Mouse (Mus musculus): ENCODE data around the gene Cdc6. TPM values are rescaled to one million over a fixed set of nuclear protein-coding genes. Genes with fewer than 3 reads are reported as not detected.

The Cdc6 gene
- polyA plus RNA-seq, 1 experiment from 2014 or later, result 4.2 TPM

- Histone ChIP-seq H3K9ac (no peak overlapping the region), H3K4me1 (peaks cover 41% of the 10 kb centered on the region), H3K27me3 (replicated peaks) (no peaks in the 10 kb centered on the region), H3K9me3 (no peaks in the 10 kb centered on the region), H3K4me3 (no peak overlapping the region), H3K4me2 (no peak overlapping the region), H3K36me3 (replicated peaks) (no peaks in the 10 kb centered on the region), H3K27ac (no peak overlapping the region)
- no peak for ATAC-seq (replicated peaks)
- WGBS, result 64% methylated on average over 2 of the region's 2 CpGs
Observed at GRCm38 (mm10) chr11:98952736-98953135, 45.1 kb downstream of the Cdc6 start.

GRCm38 (mm10) chr11:98953361-98953760, 45.8 kb downstream of the Cdc6 start:
- 24% methylated on average over 2 of the region's 2 CpGs for WGBS
- Histone ChIP-seq H3K4me1 (peaks cover 41% of the 10 kb centered on the region), H3K27me3 (replicated peaks) (no peaks in the 10 kb centered on the region), H3K4me2 (no peak overlapping the region), H3K9ac (no peak overlapping the region), H3K9me3 (no peaks in the 10 kb centered on the region), H3K4me3 (no peak overlapping the region), H3K36me3 (replicated peaks) (no peaks in the 10 kb centered on the region), H3K27ac (no peak overlapping the region)
- ATAC-seq (replicated peaks), result no peak

- no peaks in the 10 kb centered on the region for H3K36me3 ChIP-seq (replicated peaks)
- WGBS, result 30% methylated on average over 13 of the region's 13 CpGs
- H3K27me3 ChIP-seq (replicated peaks), result no peaks in the 10 kb centered on the region
- peak overlapping the region; percentile 61; the same call in 1 of the 2 replicates for H3K27ac ChIP-seq
- no peaks in the 10 kb centered on the region for H3K9me3 ChIP-seq
- no peak overlapping the region for H3K4me3 ChIP-seq
- no peak for ATAC-seq (replicated peaks)
- peaks cover 41% of the 10 kb centered on the region for H3K4me1 ChIP-seq
- peak overlapping the region; percentile 24 for H3K4me2 ChIP-seq
- no peak overlapping the region for H3K9ac ChIP-seq
Observed at GRCm38 (mm10) chr11:98953835-98954320, 46.3 kb downstream of the Cdc6 start.

- H3K9ac ChIP-seq, result no peak overlapping the region
Observed at GRCm38 (mm10) chr11:98954373-98954772, 46.8 kb downstream of the Cdc6 start.

GRCm38 (mm10) chr11:98954801-98955706, 47.5 kb downstream of the Cdc6 start:
- peak overlapping the region; percentile 24; the same call in 1 of the 2 replicates for H3K4me2 ChIP-seq
- no peak overlapping the region for H3K4me3 ChIP-seq
- ATAC-seq (replicated peaks), result no peak; the same call in 1 of the 2 replicates
- H3K27ac ChIP-seq, result peak overlapping the region; percentile 61
- H3K9me3 ChIP-seq, result no peaks in the 10 kb centered on the region
- no peaks in the 10 kb centered on the region for H3K27me3 ChIP-seq (replicated peaks)
- H3K4me1 ChIP-seq, result peaks cover 53% of the 10 kb centered on the region
- WGBS, result 14% methylated on average over 17 of the region's 17 CpGs
- no peak overlapping the region for H3K9ac ChIP-seq
- H3K36me3 ChIP-seq (replicated peaks), result no peaks in the 10 kb centered on the region

More at GRCm38 (mm10) chr11:98954373-98954772, 46.8 kb downstream of the Cdc6 start:
- peaks cover 46% of the 10 kb centered on the region for H3K4me1 ChIP-seq
- peak overlapping the region; percentile 61 for H3K27ac ChIP-seq
- WGBS, result 6% methylated on average over 10 of the region's 10 CpGs
- no peak overlapping the region for H3K4me3 ChIP-seq
- 0 out of 2 replicates have a peak, but pooled peaks have one; percentile 9 for ATAC-seq (replicated peaks)
- no peaks in the 10 kb centered on the region for H3K9me3 ChIP-seq
- H3K4me2 ChIP-seq, result peak overlapping the region; percentile 24
- H3K27me3 ChIP-seq (replicated peaks), result no peaks in the 10 kb centered on the region
- H3K36me3 ChIP-seq (replicated peaks), result no peaks in the 10 kb centered on the region

- Histone ChIP-seq H3K27me3 (replicated peaks) (no peaks in the 10 kb centered on the region), H3K4me1 (peaks cover 55% of the 10 kb centered on the region), H3K9me3 (no peaks in the 10 kb centered on the region), H3K36me3 (replicated peaks) (no peaks in the 10 kb centered on the region), H3K9ac (no peak overlapping the region), H3K27ac (no peak overlapping the region), H3K4me3 (no peak overlapping the region), H3K4me2 (no peak overlapping the region)
- 44% methylated on average over 6 of the region's 7 CpGs for WGBS
- ATAC-seq (replicated peaks), result no peak
Observed at GRCm38 (mm10) chr11:98955707-98956235, 48.2 kb downstream of the Cdc6 start.

- Histone ChIP-seq H3K27ac (no peak overlapping the region), H3K4me2 (no peak overlapping the region), H3K9ac (no peak overlapping the region), H3K36me3 (replicated peaks) (no peaks in the 10 kb centered on the region), H3K4me3 (no peak overlapping the region), H3K9me3 (no peaks in the 10 kb centered on the region), H3K27me3 (replicated peaks) (no peaks in the 10 kb centered on the region; the same call in 1 of the 2 replicates), H3K4me1 (peaks cover 55% of the 10 kb centered on the region)
- no peak for ATAC-seq (replicated peaks)
- 86% methylated on average over 10 of the region's 10 CpGs for WGBS
Observed at GRCm38 (mm10) chr11:98956340-98956739, 48.7 kb downstream of the Cdc6 start.

- Histone ChIP-seq H3K4me2 (peak overlapping the region; percentile 91), H3K27ac (peak overlapping the region; percentile 46; the same call in 1 of the 2 replicates), H3K9me3 (no peaks in the 10 kb centered on the region), H3K4me3 (peak overlapping the region; percentile 52), H3K9ac (peak overlapping the region; percentile 49), H3K36me3 (replicated peaks) (no peaks in the 10 kb centered on the region), H3K4me1 (peaks cover 70% of the 10 kb centered on the region), H3K27me3 (replicated peaks) (peaks cover 15% of the 10 kb centered on the region)
- ATAC-seq (replicated peaks), result peak; percentile 7; the same call in 1 of the 2 replicates
- WGBS, result under 1% methylated on average over 43 of the region's 43 CpGs
Observed at GRCm38 (mm10) chr11:98959437-98960312, 52.1 kb downstream of the Cdc6 start.

- no peak overlapping the region for H3K27ac ChIP-seq
- H3K4me2 ChIP-seq, result peak overlapping the region; percentile 91
- ATAC-seq (replicated peaks), result peak; percentile 13; the same call in 1 of the 2 replicates
- H3K4me3 ChIP-seq, result peak overlapping the region; percentile 52
- no peaks in the 10 kb centered on the region for H3K36me3 ChIP-seq (replicated peaks)
- WGBS, result 1% methylated on average over 53 of the region's 53 CpGs
- peaks cover 15% of the 10 kb centered on the region for H3K27me3 ChIP-seq (replicated peaks)
- peak overlapping the region; percentile 49 for H3K9ac ChIP-seq
- H3K4me1 ChIP-seq, result peaks cover 70% of the 10 kb centered on the region
- no peaks in the 10 kb centered on the region for H3K9me3 ChIP-seq
Observed at GRCm38 (mm10) chr11:98960313-98960906, 52.8 kb downstream of the Cdc6 start.

- peaks cover 73% of the 10 kb centered on the region for H3K4me1 ChIP-seq
- no peak overlapping the region for H3K27ac ChIP-seq
- no peak for ATAC-seq (replicated peaks)
- peak overlapping the region; percentile 52 for H3K4me3 ChIP-seq
- H3K27me3 ChIP-seq (replicated peaks), result peaks cover 15% of the 10 kb centered on the region
- no peaks in the 10 kb centered on the region for H3K9me3 ChIP-seq
- H3K36me3 ChIP-seq (replicated peaks), result no peaks in the 10 kb centered on the region
- peak overlapping the region; percentile 91 for H3K4me2 ChIP-seq
- 9% methylated on average over 18 of the region's 18 CpGs for WGBS
- H3K9ac ChIP-seq, result no peak overlapping the region
Observed at GRCm38 (mm10) chr11:98961051-98961592, 53.5 kb downstream of the Cdc6 start.

GRCm38 (mm10) chr11:98961766-98962165, 54.2 kb downstream of the Cdc6 start:
- no peak overlapping the region for H3K27ac ChIP-seq
- H3K27me3 ChIP-seq (replicated peaks), result peaks cover 15% of the 10 kb centered on the region
- no peaks in the 10 kb centered on the region for H3K36me3 ChIP-seq (replicated peaks)
- no peak for ATAC-seq (replicated peaks)
- 13% methylated on average over 8 of the region's 8 CpGs for WGBS
- peak overlapping the region; percentile 91 for H3K4me2 ChIP-seq
- H3K4me3 ChIP-seq, result peak overlapping the region; percentile 52; the same call in 1 of the 2 replicates
- no peaks in the 10 kb centered on the region for H3K9me3 ChIP-seq
- no peak overlapping the region for H3K9ac ChIP-seq
- H3K4me1 ChIP-seq, result peaks cover 79% of the 10 kb centered on the region

Measured in midbrain, embryonic 15.5 days (tissue).